Mouse (Mus musculus) embryonic stem cell, embryonic (primary cell): ENCODE measurements around the gene Fkrp.

Experiments
- CTCF ChIA-PET, 4 experiments: fragments of 300-600 bp in 2 of 4; fragments of 350-600 bp in 2 of 4; sonication (Branson Sonifier 250); formaldehyde crosslinking; loops; one replicate each; lab custom pipeline; 2022; ENCODE audit warnings: inconsistent platforms in 2 of 4; lab: Charles Lee
- POLR2A ChIA-PET, 4 experiments: fragments of 300-600 bp in 2 of 4; fragments of 350-600 bp in 2 of 4; sonication (Branson Sonifier 250); formaldehyde crosslinking; loops; one replicate each; lab custom pipeline; 2022; ENCODE audit warnings: antibody characterized with exemption in 4 of 4, inconsistent platforms in 1 of 4; lab: Charles Lee

The Fkrp gene

DNA sequence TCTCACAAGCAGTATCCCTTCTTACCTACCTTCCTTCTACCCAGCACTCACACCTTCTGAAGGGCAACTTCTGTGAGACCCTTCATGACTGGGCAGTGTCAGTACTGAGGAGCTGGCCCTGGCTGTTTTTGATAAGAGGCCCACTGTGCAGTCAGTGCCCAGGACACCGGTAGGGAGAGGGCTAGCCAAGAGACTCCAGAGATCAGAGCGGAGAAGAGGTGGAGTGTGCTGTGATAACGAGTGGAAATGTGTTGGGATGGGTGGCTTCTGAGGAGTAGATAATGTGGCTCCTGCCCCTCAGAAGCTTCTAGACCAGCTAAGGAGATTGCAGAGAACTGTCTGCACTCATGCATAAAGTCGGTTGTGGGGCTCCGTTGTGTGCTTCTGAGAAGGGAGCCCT is 3.3 kb upstream of the Fkrp start:
- CTCF ChIA-PET: interaction anchor here in 3 of 4 experiments (0.6 to 2.3 kb wide), 6 partner anchors 10 to 72 kb away, joined by 3 to 6 read pairs (median 4); partner anchors contain the start of gene Gng8 (in 1 of the 3)
- POLR2A ChIA-PET: interaction anchor here in 2 of 4 experiments (0.6 to 2.2 kb wide), 9 partner anchors 9 to 338 kb away, joined by 3 to 8 read pairs (median 3); partner anchors contain the start of genes Prkd2 (in 1 of the 2) and Slc1a5 (in 1 of the 2)

DNA sequence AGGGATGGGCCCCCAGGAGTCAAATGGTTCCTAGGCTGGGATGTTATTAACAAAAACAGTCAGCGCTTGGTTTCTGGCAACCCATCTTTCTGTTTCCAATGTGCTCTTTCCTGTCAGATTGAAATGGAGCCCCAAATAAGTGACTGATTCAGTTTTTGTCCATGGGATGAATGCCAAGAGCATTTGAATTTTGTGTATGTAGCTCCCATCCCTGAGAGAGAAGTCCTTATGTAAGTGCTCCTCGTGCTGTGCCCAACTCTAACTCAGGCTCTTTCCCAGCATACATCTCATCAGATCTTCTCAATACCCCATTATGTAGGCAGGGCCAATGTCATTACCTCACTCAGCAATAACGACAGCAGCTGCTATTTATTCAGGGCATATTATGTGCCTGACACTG is 1.2 kb upstream of the Fkrp start:
- ChIA-PET CTCF (interaction anchor here in 3 of 4 experiments (0.8 to 1.2 kb wide), 6 partner anchors 10 to 188 kb away, joined by 3 to 4 read pairs (median 3); partner anchors contain the start of gene Prkd2 (in 1 of the 3)), POLR2A (interaction anchor here (0.5 to 2.4 kb wide), 13 partner anchors 10 to 1080 kb away, joined by 3 to 9 read pairs (median 4); partner anchors contain the start of gene Prkd2 (in 1 of the 4))

DNA sequence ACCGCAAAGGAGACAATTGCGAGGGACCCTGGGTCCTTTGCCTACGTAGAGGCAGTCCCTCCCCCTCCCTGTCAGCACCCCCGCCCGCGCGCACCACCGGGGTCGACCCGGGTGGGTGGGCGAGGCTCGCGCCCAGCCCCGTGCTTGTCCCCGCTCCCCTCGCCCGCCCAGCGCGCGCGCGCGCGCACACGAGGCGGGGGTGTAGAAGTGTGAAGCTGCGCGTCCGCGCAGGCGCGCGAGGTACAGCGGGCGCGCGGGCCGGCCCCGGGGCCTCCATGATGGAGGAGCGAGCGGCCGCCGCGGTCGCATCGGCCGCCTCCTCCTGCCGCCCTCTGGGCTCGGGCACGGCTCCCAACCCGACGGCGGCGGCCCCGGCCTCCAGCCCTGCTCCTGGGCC is 456 bp downstream of the Fkrp start:
- ChIA-PET POLR2A (interaction anchor here in 3 of 4 experiments (0.5 to 2.4 kb wide), 7 partner anchors 14 to 178 kb away, joined by 3 to 7 read pairs (median 3); partner anchors contain the start of genes Prkd2 (in 2 of the 3) and Calm3 (in 1 of the 3)), CTCF (interaction anchor here in 1 of 4 experiments (0.6 to 1.0 kb wide), 3 partner anchors 8 to 353 kb away, joined by 3 read pairs; no protein-coding TSS in a partner anchor)

DNA sequence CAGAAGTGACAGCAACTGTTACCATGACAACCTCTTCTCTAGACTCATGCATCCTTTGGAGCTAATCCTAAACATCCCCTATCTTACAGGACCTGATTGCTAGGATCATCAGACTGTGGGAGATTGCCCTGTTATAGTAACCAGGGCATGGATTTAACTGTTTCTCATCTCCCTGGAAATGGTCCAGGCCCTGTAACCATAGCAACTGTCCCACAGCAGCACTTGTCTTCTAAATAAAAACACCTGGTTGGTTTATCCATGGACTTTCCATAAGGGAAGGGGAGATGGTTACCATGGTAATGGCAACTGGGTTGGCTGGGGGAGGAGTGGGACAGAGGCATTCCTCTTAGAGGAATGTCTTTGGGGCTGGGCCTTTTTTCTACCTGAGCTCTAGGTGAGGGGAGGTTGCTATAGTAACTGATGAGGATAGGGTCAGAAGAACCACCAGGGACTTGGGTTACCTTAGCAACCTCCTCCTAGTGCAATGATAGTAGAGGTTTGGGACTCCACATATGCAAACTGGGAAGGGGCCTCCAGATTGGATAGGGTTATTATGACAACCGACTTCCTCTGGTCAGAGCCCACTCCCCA is 1.1 kb downstream of the Fkrp start, which contains the start of gene Strn4:
TSS of gene Strn4 (plus strand) at position 539 of the 591 bp plus-strand sequence.
- POLR2A ChIA-PET: interaction anchor here in 3 of 4 experiments (0.7 to 2.4 kb wide), 10 partner anchors 13 to 201 kb away, joined by 3 to 7 read pairs (median 3); partner anchors contain the start of genes Prkd2 (in 2 of the 3), Arhgap35 (in 1 of the 3) and Calm3 (in 1 of the 3)
- CTCF ChIA-PET: interaction anchor here in 1 of 4 experiments (0.9 to 1.4 kb wide), 3 partner anchors 46 to 352 kb away, joined by 3 to 4 read pairs (median 3); no protein-coding TSS in a partner anchor

DNA sequence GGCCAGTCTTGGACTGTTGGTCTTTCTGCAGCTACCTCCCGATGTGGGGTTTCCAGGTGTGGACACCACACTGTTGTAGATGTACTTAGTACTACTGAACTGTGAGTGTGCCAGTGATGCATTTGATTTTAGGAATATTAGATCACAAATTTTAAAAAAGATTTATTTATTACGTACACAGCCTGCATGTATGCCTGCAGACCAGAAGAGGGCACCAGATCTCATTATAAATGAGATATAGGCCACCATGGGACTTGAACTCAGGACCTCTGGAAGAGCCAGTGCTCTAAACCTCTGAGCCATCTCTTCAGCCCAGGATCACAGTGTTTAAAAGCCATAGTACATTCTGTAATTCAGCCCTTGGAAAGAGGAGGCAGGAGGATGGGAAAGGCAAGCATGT is 4.0 kb downstream of the Fkrp start:
- POLR2A ChIA-PET: interaction anchor here in 2 of 4 experiments (1.7 to 3.6 kb wide), 4 partner anchors 27 to 32 kb away, joined by 4 to 15 read pairs (median 10); partner anchors contain the start of gene Slc1a5 (in 1 of the 2)
- CTCF ChIA-PET: interaction anchor here in 1 of 4 experiments (1.0 to 3.8 kb wide), 5 partner anchors 11 to 164 kb away, joined by 3 to 18 read pairs (median 3); partner anchors contain the start of gene Gng8

DNA sequence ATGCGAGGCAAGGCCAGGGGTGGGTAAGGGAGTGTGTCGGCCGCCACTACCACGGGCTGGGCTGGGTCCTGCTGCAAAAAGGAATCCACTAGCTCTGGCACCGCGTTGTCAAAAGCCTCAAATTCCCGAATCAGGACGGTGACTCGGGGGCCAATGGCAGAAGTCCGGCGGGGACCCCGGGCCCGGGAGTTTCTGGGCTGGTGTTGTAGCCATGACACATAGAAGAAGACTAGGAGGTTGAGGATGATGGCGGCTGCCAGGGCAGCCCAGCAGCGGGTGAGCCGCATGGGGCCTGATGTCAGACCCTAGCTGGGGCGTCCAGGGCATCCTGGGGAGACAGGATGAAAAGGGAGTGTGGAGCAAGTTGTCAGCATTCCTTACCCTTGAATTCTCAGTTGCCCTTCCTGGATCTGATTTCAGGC is 4.9 kb downstream of the Fkrp start:
- ChIA-PET CTCF (interaction anchor here in 3 of 4 experiments (0.5 to 3.8 kb wide), 28 partner anchors 12 to 197 kb away, joined by 3 to 18 read pairs (median 4); partner anchors contain the start of genes Arhgap35 (in 1 of the 3), Dact3 (in 1 of the 3) and Gng8 (in 1 of the 3)), POLR2A (interaction anchor here in 3 of 4 experiments (1.0 to 3.6 kb wide), 17 partner anchors 9 to 517 kb away, joined by 3 to 15 read pairs (median 8); partner anchors contain the start of gene Slc1a5 (in 1 of the 3))

DNA sequence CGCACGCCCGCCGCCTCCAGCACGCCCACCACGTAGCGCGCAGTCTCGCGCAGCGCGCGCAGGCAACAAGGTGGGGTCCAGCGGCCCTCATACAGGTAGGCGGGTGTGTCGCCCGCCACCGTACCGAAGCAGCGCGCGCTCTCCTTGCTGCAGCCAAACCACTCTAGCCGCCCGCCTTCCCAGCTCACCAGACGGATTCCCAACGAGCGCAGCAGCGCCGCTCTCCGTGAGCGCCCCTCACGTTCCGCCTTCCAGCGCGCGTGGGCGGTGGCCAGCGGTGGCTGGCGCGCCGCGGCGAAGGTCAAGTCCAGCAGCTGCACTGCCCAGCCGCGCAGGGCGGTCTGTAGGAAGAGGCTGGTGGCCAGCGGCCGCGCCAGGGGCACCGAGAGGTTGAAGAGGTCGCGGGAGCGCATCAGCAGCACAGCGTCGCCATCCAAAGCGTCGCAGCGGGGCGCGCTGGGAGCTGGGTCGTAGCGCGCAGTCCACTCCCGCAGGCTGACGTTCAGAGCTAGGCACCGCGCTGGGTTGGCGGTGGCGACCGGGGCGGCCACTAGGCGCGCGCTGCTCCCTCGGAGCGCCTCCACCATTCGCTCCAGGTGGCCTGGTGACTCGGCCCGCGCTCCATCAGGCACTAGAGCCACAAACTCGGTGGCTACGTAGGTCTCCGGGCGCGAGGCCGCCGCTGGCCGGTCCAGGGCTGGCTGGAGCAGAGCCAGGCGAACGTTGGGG is 5.4 kb downstream of the Fkrp start:
- ChIA-PET POLR2A (interaction anchor here (0.8 to 3.6 kb wide), 28 partner anchors 9 to 516 kb away, joined by 3 to 15 read pairs (median 4); partner anchors contain the start of genes Gng8 (in 1 of the 4) and Slc1a5 (in 1 of the 4)), CTCF (interaction anchor here in 3 of 4 experiments (0.5 to 3.8 kb wide), 28 partner anchors 10 to 521 kb away, joined by 3 to 18 read pairs (median 4); partner anchors contain the start of genes Dact3 (in 1 of the 3) and Gng8 (in 1 of the 3))

DNA sequence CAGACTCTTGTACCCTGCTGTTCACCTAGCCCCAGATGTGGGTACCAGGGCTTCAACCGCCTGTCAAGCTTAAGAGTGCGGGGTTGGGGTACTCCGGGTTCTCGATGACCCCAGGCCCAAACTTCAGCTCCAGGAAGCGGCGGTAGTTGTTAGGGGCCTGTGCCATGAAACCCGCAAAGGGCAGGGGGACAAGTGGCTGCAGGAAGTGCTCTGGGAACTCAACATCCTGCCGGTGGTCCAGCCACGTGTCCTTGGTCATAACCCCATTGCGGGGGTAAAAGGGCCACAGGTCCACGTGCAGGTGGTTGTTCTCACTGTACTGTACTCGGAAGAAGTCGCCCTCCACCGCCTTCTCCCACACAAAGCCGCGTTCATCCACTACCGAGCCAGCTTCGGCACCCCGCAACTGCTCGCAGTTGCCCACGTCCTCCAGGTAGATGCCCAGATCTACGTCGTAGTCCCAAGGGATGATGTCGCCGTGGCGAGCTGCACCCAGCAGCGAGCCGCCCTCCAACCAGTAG is 6.1 kb downstream of the Fkrp start:
- ChIA-PET CTCF (interaction anchor here in 3 of 4 experiments (0.6 to 3.8 kb wide), 19 partner anchors 9 to 284 kb away, joined by 3 to 18 read pairs (median 4); partner anchors contain the start of gene Gng8 (in 1 of the 3)), POLR2A (interaction anchor here (0.8 to 3.6 kb wide), 28 partner anchors 8 to 516 kb away, joined by 3 to 15 read pairs (median 4); partner anchors contain the start of genes Slc1a5 (in 2 of the 4) and Gng8 (in 1 of the 4))

DNA sequence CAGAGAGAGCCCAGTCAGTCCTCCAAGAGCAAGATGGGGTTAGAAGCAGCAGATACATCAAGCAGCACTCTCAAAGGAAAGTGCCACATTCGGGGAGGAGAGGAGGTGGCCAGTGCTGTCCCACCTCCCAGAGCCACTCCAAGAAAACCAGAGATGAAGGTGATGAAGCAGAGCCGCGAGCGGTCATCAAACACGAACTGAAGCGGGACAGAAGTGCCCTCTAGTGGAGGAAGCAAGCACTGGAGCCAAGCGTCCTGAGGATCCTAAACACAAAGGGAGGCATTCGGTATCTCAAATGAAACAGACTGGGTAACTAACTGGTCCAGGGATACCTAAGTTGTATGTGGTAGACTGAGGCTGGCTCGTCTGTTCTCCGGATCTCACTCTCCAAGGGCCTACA is 6.8 kb downstream of the Fkrp start:
- CTCF ChIA-PET: interaction anchor here in 2 of 4 experiments (0.6 to 3.8 kb wide), 8 partner anchors 10 to 284 kb away, joined by 3 to 18 read pairs (median 5); partner anchors contain the start of gene Gng8 (in 1 of the 2)

DNA sequence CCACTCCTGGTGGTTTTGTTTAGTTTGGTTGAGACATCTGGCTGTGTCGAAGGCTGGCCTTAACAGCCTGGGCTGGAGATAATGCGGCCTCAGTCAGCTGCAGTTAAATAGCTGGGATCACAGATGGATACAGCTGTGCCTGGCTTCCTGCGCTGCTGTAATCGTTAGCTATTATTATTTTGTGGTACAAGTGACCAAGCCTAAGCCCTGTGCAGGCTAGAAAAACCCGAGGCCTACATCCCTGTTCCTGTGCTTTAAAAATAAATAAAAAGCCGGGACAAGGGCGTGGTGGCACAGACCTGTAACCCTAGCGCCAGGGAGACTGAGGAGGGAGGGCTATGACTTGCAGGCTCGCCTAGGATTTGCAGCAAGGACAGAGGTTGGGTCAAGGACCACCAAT is 7.9 kb downstream of the Fkrp start:
- CTCF ChIA-PET: interaction anchor here in 3 of 4 experiments (0.5 to 2.0 kb wide), 10 partner anchors 11 to 87 kb away, joined by 3 to 15 read pairs (median 4); partner anchors contain the start of gene Gng8 (in 1 of the 3)
- POLR2A ChIA-PET: interaction anchor here in 2 of 4 experiments (0.6 to 1.7 kb wide), 7 partner anchors 12 to 94 kb away, joined by 3 to 6 read pairs (median 3); no protein-coding TSS in a partner anchor

More for the DNA sequence above, 6.8 kb downstream of the Fkrp start:
- POLR2A ChIA-PET: interaction anchor here in 2 of 4 experiments (0.7 to 3.6 kb wide), 17 partner anchors 11 to 82 kb away, joined by 3 to 15 read pairs (median 4); partner anchors contain the start of genes Slc1a5 (in 2 of the 2) and Gng8 (in 1 of the 2)

DNA sequence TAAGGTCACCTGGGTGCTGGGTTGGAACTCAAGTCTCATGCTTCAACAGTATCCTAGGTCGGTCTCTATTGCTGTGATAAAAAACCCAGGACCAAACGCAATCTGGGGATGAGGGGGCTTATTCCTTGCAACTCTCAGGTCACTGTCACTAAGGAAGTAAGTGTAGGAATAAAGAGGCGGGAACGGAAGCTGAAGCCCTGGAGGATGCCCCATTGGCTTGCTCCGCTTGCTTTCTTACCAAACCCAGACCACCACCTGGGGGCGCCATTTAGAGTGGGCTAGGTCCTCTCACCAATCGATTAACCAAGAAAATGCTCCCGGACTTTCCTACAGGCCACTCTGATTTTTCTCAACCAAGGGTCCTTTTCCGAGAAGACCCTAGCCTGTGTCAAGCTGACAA is 8.6 kb downstream of the Fkrp start:
- ChIA-PET CTCF (interaction anchor here (0.5 to 2.0 kb wide), 40 partner anchors 8 to 263 kb away, joined by 3 to 15 read pairs (median 4); partner anchors contain the start of genes Gng8 (in 2 of the 4), Fkrp (in 1 of the 4), Gm42372 (in 1 of the 4) and Prkd2 (in 1 of the 4)), POLR2A (interaction anchor here (0.5 to 1.7 kb wide), 24 partner anchors 9 to 191 kb away, joined by 3 to 8 read pairs (median 4); partner anchors contain the start of genes Slc1a5 (in 3 of the 4), Fkrp (in 1 of the 4), Gng8 (in 1 of the 4) and Prkd2 (in 1 of the 4))

DNA sequence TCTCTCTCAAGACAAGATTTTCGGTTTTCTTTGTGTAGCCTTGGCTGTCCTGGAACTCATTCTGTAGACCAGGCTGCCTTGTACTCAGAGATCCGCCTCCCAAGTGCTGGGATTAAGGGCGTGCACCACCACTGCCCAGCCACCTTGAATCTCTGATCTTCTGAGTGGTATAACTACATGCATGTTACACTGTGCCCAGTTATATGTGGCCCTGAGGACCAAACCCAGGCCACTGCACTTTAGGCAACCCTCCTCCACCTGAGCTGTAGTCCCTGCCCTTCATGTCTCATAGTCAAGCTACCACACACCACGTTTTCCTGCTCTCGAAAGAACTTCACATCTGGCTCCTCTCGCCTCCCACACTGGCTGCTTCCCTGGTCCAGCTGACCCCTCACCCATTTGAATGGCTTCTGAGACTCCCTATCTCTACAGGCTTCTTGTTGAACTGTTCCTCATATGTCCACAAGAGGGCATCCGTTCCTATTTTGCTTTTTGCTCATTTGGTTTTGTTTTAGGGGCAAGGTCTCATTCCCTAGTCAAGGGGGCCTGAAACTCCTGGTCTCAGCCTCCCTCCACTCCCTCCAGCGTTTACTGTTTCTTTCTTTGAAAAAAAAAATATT is 12.0 kb downstream of the Fkrp start:
- CTCF ChIA-PET: interaction anchor here in 3 of 4 experiments (0.7 to 1.1 kb wide), 3 partner anchors 24 to 71 kb away, joined by 3 to 4 read pairs (median 3); no protein-coding TSS in a partner anchor
- POLR2A ChIA-PET: interaction anchor here in 2 of 4 experiments (0.6 to 1.5 kb wide), 3 partner anchors 10 to 61 kb away, joined by 3 to 12 read pairs (median 5); no protein-coding TSS in a partner anchor

DNA sequence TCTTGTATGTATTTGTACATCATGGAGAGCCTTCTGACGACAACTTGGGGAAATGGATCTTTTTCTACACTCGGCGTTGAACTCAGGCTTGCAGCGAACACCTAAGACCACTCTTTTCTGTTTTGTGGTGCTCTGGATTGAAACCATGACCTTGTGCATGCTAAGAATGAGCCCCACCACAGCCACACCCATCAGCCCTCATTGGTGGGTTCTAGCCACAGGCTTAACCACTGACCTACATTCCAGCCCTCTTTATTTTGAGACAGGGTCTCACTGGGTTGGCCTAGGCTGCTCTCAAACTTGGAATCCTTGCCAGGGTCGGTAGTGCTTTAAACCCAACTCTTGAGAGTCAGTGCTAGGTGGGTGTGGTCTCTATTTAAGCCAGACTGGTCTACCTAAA is 21.6 kb downstream of the Fkrp start:
- ChIA-PET POLR2A (interaction anchor here in 3 of 4 experiments (0.6 to 4.9 kb wide), 17 partner anchors 9 to 47 kb away, joined by 3 to 76 read pairs (median 4); partner anchors contain the start of gene Slc1a5 (in 3 of the 3)), CTCF (interaction anchor here in 2 of 4 experiments (0.9 to 1.3 kb wide), 5 partner anchors 49 to 97 kb away, joined by 3 to 6 read pairs (median 4); partner anchors contain the start of gene Gng8 (in 1 of the 2))

DNA sequence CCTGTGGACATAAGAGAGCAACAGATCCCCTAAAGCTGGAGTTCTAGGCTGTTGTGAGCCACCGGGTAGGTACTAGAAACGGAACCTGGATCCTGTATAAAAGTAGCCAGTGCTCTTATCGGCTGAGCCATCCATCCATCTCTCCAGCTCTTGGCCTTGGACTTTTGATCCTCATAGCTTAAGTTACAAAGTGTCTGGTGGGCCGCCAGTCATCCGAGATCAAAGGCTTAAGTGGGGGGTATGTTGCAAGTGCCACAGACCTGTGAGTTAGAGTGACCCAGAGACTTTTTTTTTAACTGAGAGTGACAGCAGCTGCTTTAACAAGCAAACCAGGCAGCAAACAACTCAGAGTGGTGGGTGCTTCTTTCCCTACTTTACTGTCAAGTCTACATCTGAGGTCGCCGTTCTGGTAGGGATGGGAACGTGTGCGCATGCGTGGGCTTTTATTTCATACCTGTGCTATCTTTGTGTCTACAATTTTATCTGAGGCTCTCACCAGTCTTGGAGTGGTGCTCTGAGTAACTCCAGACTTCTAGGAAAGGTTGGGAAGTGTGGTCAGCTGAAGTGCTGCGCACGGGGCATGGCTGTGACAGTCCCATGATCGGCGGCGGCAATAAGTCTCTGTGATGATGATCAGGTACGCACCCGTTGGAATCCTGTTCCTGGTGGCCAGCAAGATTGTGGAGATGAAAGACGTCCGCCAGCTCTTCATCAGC is 23.4 kb downstream of the Fkrp start:
- POLR2A ChIA-PET: interaction anchor here (0.6 to 4.9 kb wide), 22 partner anchors 9 to 508 kb away, joined by 3 to 76 read pairs (median 4); partner anchors contain the start of genes Slc1a5 (in 3 of the 4), Ap2s1 (in 2 of the 4) and Dact3 (in 1 of the 4)
- CTCF ChIA-PET: interaction anchor here in 3 of 4 experiments (0.6 to 1.2 kb wide), 8 partner anchors 8 to 290 kb away, joined by 3 to 5 read pairs (median 3); partner anchors contain the start of gene Gng8 (in 1 of the 3)
